Mouse (Mus musculus) small intestine, adult 2 months (tissue): ENCODE measurements around the gene Gnb5.

Source experiments
- CTCF ChIP-seq: fragments of 200-500 bp; IDR thresholded peaks from 2 replicates; pipeline ENCODE4 v1.5.1; 2012; ENCODE audit warnings: low read depth, mild to moderate bottlenecking, control low read depth, inconsistent platforms, low read length, moderate library complexity, mixed read lengths; ENCODE audit not compliant: insufficient replicate concordance, insufficient read length; ENCODE audit errors: extremely low read depth
- POLR2A ChIP-seq: fragments of 200-500 bp; IDR thresholded peaks from 2 replicates; pipeline ENCODE4 v1.6.1; 2012; ENCODE audit warnings: low read depth, mild to moderate bottlenecking, control low read depth, inconsistent platforms, low read length, moderate library complexity

GRCm38 (mm10) chr9:75348066-75348465 lies 42.0 kb downstream of the Gnb5 start:
- TF ChIP-seq POLR2A (no peak), CTCF (no peak)
